Mouse (Mus musculus): Measurements from ENCODE around the gene Gm49776. TPM values are rescaled to one million over a fixed set of nuclear protein-coding genes. Genes with fewer than 3 reads are reported as not detected.
"Not testable (repeated sequence)": the region's sequence is repeated elsewhere in the genome, so short reads cannot be mapped to it uniquely, and the experiment has no call there.

Gene Gm49776
- polyA plus RNA-seq (2015; fragmentation: Nextera tagmentation; extraction: Ambion mirVana): 1.4 and 5.4 TPM in 2 replicates

DNA sequence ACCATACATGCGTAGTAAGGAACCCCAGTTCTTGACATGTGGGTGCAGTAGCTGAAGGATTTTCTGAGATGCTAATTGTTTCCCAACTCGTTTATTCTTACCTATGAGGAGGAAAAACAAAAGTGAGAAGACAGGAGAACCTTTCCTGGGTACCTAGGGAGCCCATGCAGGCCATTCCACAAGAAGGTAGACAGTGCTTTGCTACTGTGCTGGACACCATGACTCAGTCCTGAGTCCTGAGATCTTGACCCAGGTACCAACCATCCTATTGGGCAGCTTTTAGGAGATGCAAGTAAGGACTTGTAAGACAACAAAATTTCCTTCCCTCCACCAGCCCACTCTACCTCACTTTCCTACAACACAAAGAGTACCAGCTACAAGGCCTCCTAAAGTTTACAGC, at the start of gene Gm49776:
Gm49776 (minus strand) TSS at position 101 of the 400 bp plus-strand sequence.
- H3K4me1 ChIP-seq: no peaks in the 10 kb centered on the region
- H3K27ac ChIP-seq (replicated peaks): no peak within 1 kb of the TSS
- no peak within 1 kb of the TSS for H3K4me2 ChIP-seq
- H3K36me3 ChIP-seq: peaks cover 86% of the 10 kb centered on the region
- no peak within 1 kb of the TSS for H3K4me3 ChIP-seq (replicated peaks)
- no peak for ATAC-seq (ENCODE audit: low FRiP score)
- no peaks in the 10 kb centered on the region for H3K9me3 ChIP-seq (replicated peaks)
- WGBS: 96% methylated on average over 2 of the region's 2 CpGs
- H3K9ac ChIP-seq (replicated peaks): no peak within 1 kb of the TSS
- H3K27me3 ChIP-seq (replicated peaks): no peaks in the 10 kb centered on the region

GRCm38 (mm10) chr16:18289614-18290013, 31.5 kb upstream of the Gm49776 start:
- Histone ChIP-seq H3K27ac (replicated peaks) (peak overlapping the region; percentile 58; the same call in 1 of the 2 replicates), H3K9ac (replicated peaks) (0 out of 2 replicates have a peak overlapping the region, but pooled peaks have one; percentile 23)
- ATAC-seq (ENCODE audit: low FRiP score): not testable (repeated sequence)

GRCm38 (mm10) chr16:18289067-18289588, 31.0 kb upstream of the Gm49776 start, which contains the start of gene Dgcr8:
Gene Dgcr8 (minus strand): TSS chr16:18289246.
- peak; percentile 99 for ATAC-seq (ENCODE audit: low FRiP score)
- Histone ChIP-seq H3K36me3 (peaks cover 9% of the 10 kb centered on the region), H3K4me3 (replicated peaks) (peak within 1 kb of the TSS; percentile 99), H3K9me3 (replicated peaks) (no peaks in the 10 kb centered on the region), H3K9ac (replicated peaks) (peak within 1 kb of the TSS; percentile 97), H3K27me3 (replicated peaks) (no peaks in the 10 kb centered on the region), H3K4me1 (peaks cover 33% of the 10 kb centered on the region), H3K27ac (replicated peaks) (peak within 1 kb of the TSS; percentile 88), H3K4me2 (peak within 1 kb of the TSS; percentile 92)
- WGBS: under 1% methylated on average over 63 of the region's 71 CpGs

More at GRCm38 (mm10) chr16:18289614-18290013, 31.5 kb upstream of the Gm49776 start:
- peak overlapping the region; percentile 92 for H3K4me2 ChIP-seq
- H3K4me1 ChIP-seq: peaks cover 33% of the 10 kb centered on the region
- H3K9me3 ChIP-seq (replicated peaks); H3K27me3 ChIP-seq (replicated peaks); H3K36me3 ChIP-seq: not testable (repeated sequence)
- peak overlapping the region; percentile 99 for H3K4me3 ChIP-seq (replicated peaks)
- 5% methylated on average over 10 of the region's 10 CpGs for WGBS

GRCm38 (mm10) chr16:18288581-18289061, 30.5 kb upstream of the Gm49776 start:
- Histone ChIP-seq H3K4me1 (peaks cover 33% of the 10 kb centered on the region), H3K9me3 (replicated peaks) (no peaks in the 10 kb centered on the region), H3K27me3 (replicated peaks) (no peaks in the 10 kb centered on the region), H3K27ac (replicated peaks) (peak overlapping the region; percentile 88), H3K4me2 (peak overlapping the region; percentile 92), H3K4me3 (replicated peaks) (peak overlapping the region; percentile 99), H3K9ac (replicated peaks) (peak overlapping the region; percentile 97), H3K36me3 (peaks cover 14% of the 10 kb centered on the region)
- ATAC-seq (ENCODE audit: low FRiP score): peak; percentile 84
- under 1% methylated on average over 22 of the region's 31 CpGs for WGBS

- Histone ChIP-seq H3K27me3 (replicated peaks) (no peaks in the 10 kb centered on the region), H3K9ac (replicated peaks) (peak overlapping the region; percentile 97), H3K36me3 (peaks cover 19% of the 10 kb centered on the region), H3K4me1 (peaks cover 33% of the 10 kb centered on the region), H3K27ac (replicated peaks) (peak overlapping the region; percentile 88), H3K4me3 (replicated peaks) (peak overlapping the region; percentile 99), H3K4me2 (peak overlapping the region; percentile 92), H3K9me3 (replicated peaks) (no peaks in the 10 kb centered on the region)
- 0% methylated on average over 4 of the region's 4 CpGs for WGBS
- no peak for ATAC-seq (ENCODE audit: low FRiP score)
Observed at GRCm38 (mm10) chr16:18288166-18288565, 30.0 kb upstream of the Gm49776 start.

GRCm38 (mm10) chr16:18275166-18275565, 17.0 kb upstream of the Gm49776 start:
- H3K36me3 ChIP-seq: peaks cover 87% of the 10 kb centered on the region
- no peaks in the 10 kb centered on the region for H3K27me3 ChIP-seq (replicated peaks)
- no peak overlapping the region for H3K27ac ChIP-seq (replicated peaks)
- no peak overlapping the region for H3K4me2 ChIP-seq
- ATAC-seq (ENCODE audit: low FRiP score): no peak
- WGBS: 83% methylated on average over 2 of the region's 2 CpGs
- no peak overlapping the region for H3K4me3 ChIP-seq (replicated peaks)
- H3K9me3 ChIP-seq (replicated peaks): no peaks in the 10 kb centered on the region
- no peak overlapping the region for H3K9ac ChIP-seq (replicated peaks)
- no peaks in the 10 kb centered on the region for H3K4me1 ChIP-seq

GRCm38 (mm10) chr16:18268182-18268581, 10.1 kb upstream of the Gm49776 start:
- Histone ChIP-seq H3K27ac (replicated peaks) (no peak overlapping the region), H3K36me3 (peaks cover 75% of the 10 kb centered on the region), H3K4me2 (no peak overlapping the region), H3K9me3 (replicated peaks) (no peaks in the 10 kb centered on the region), H3K9ac (replicated peaks) (no peak overlapping the region), H3K27me3 (replicated peaks) (no peaks in the 10 kb centered on the region), H3K4me3 (replicated peaks) (no peak overlapping the region), H3K4me1 (no peaks in the 10 kb centered on the region)
- no peak for ATAC-seq (ENCODE audit: low FRiP score)
- WGBS: 92% methylated on average over 5 of the region's 5 CpGs

- Histone ChIP-seq H3K36me3 (peaks cover 70% of the 10 kb centered on the region), H3K9ac (replicated peaks) (no peak overlapping the region), H3K4me3 (replicated peaks) (no peak overlapping the region), H3K4me2 (no peak overlapping the region), H3K9me3 (replicated peaks) (no peaks in the 10 kb centered on the region), H3K4me1 (no peaks in the 10 kb centered on the region), H3K27me3 (replicated peaks) (no peaks in the 10 kb centered on the region), H3K27ac (replicated peaks) (no peak overlapping the region)
- 91% methylated on average over 2 of the region's 2 CpGs for WGBS
- no peak for ATAC-seq (ENCODE audit: low FRiP score)
Observed at GRCm38 (mm10) chr16:18265024-18265423, 6.9 kb upstream of the Gm49776 start.

DNA sequence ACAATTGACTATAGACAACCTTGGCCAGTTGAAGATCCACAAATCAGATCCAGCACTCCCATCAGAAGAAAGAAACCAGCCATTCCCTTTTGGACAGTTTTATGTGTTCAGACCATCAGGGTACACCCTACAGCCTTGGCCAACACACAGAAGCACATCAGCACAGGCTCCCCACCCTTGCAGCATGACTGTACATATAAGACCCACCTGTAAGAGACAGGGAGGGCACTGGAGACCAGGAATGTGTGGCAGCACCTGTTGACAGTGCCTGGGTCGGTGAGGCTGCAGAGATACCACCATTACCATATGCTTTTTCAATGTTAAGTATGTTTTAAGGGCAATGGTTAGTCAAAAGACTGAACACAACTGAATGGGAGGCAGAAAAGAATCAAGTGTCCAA, 4.3 kb downstream of the Gm49776 start:
- Histone ChIP-seq H3K4me3 (replicated peaks) (no peak overlapping the region), H3K27me3 (replicated peaks) (no peaks in the 10 kb centered on the region), H3K4me2 (no peak overlapping the region), H3K9ac (replicated peaks) (no peak overlapping the region), H3K27ac (replicated peaks) (no peak overlapping the region), H3K4me1 (peaks cover 29% of the 10 kb centered on the region), H3K36me3 (peaks cover 76% of the 10 kb centered on the region), H3K9me3 (replicated peaks) (no peaks in the 10 kb centered on the region)
- 94% methylated on average over 1 of the region's 1 CpGs for WGBS
- ATAC-seq (ENCODE audit: low FRiP score): no peak

DNA sequence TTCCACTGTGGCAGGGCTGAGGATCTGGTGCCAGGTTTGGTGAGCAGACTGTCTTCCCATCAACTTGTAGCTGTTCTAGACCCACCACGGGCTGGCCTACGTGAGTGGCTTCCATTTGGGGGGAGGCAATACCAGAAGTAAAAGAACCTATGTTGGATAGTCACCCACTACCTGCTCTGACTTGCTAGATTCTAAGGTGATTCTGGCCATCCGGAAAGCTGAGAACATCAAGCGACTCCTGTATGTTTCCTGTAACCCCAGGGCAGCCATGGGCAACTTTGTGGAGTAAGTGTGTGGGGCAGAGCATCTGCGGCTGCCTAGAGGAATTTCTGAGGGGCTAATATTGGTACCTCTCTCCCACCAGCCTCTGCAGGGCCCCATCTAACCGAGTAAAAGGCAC, 5.4 kb downstream of the Gm49776 start:
- H3K27me3 ChIP-seq (replicated peaks): no peaks in the 10 kb centered on the region
- H3K27ac ChIP-seq (replicated peaks): no peak overlapping the region
- H3K36me3 ChIP-seq: peaks cover 67% of the 10 kb centered on the region
- H3K4me3 ChIP-seq (replicated peaks): no peak overlapping the region
- ATAC-seq (ENCODE audit: low FRiP score): no peak
- H3K4me1 ChIP-seq: peaks cover 31% of the 10 kb centered on the region
- no peak overlapping the region for H3K9ac ChIP-seq (replicated peaks)
- no peaks in the 10 kb centered on the region for H3K9me3 ChIP-seq (replicated peaks)
- H3K4me2 ChIP-seq: no peak overlapping the region
- 87% methylated on average over 6 of the region's 6 CpGs for WGBS

- peak overlapping the region; percentile 31 for H3K9ac ChIP-seq (replicated peaks)
Observed at GRCm38 (mm10) chr16:18250828-18251790, 7.0 kb downstream of the Gm49776 start.

More at GRCm38 (mm10) chr16:18250828-18251790, 7.0 kb downstream of the Gm49776 start:
- Histone ChIP-seq H3K27ac (replicated peaks) (no peak overlapping the region), H3K27me3 (replicated peaks) (no peaks in the 10 kb centered on the region), H3K4me1 (peaks cover 47% of the 10 kb centered on the region), H3K9me3 (replicated peaks) (no peaks in the 10 kb centered on the region), H3K4me2 (peak overlapping the region; percentile 94), H3K4me3 (replicated peaks) (peak overlapping the region; percentile 99; the same call in 1 of the 2 replicates), H3K36me3 (peaks cover 56% of the 10 kb centered on the region)
- no peak for ATAC-seq (ENCODE audit: low FRiP score)
- WGBS: 71% methylated on average over 10 of the region's 10 CpGs

Data from neural tube, embryonic 15.5 days (tissue).